Mouse (Mus musculus) heart, embryonic 14.5 days (tissue): ENCODE measurements at regions not wholly inside any gene's neighbourhood (a gene's known extent, or its start where the extent isn't known, plus 50 kb on each side); places are given as distances from the start of the nearest gene placed in this dataset.

ENCODE experiments used
- ATAC-seq: fragments of 200-750 bp; cut with Nextera tagmentation; 2 replicates; pipeline ENCODE4 v1.8.0; 2017; ENCODE audit warnings: low read depth, moderate TSS enrichment; ENCODE audit not compliant: insufficient number of reproducible peaks, insufficient read depth, low FRiP score
- H3K27ac ChIP-seq, 2 experiments: fragments of 200-500 bp in 1 of 2; fragments of 300-500 bp in 1 of 2; sonication (generic) in 1 of 2; replicated peaks in 1 of 2; 2 replicates each; pipeline ENCODE4 v1.5.1; 2012 to 2014; ENCODE audit warnings: low read depth in 2 of 2, low read length in 2 of 2, control low read depth in 1 of 2, mild to moderate bottlenecking in 1 of 2, mixed read lengths in 1 of 2; ENCODE audit not compliant: control insufficient read depth in 1 of 2, insufficient read depth in 1 of 2
- H3K27me3 ChIP-seq: fragments of 300-500 bp; sonication (generic); 2 replicates; pipeline ENCODE4 v1.6.1; 2014; ENCODE audit warnings: mild to moderate bottlenecking, low read length, control low read depth; ENCODE audit not compliant: control insufficient read depth, insufficient read depth
- H3K36me3 ChIP-seq: fragments of 300-500 bp; sonication (generic); 2 replicates; pipeline ENCODE4 v1.6.1; 2014; ENCODE audit warnings: mild to moderate bottlenecking, control low read depth, low read length, mixed read lengths; ENCODE audit not compliant: control insufficient read depth, insufficient read depth
- H3K4me1 ChIP-seq, 2 experiments: fragments of 200-500 bp in 1 of 2; fragments of 300-500 bp in 1 of 2; sonication (generic) in 1 of 2; 2 replicates each; pipeline ENCODE4 v1.6.1; 2012 to 2014; ENCODE audit warnings: low read length in 2 of 2, control low read depth in 1 of 2, mixed read lengths in 1 of 2; ENCODE audit not compliant: control insufficient read depth in 2 of 2, insufficient read depth in 2 of 2
- H3K4me2 ChIP-seq: fragments of 300-500 bp; sonication (generic); 2 replicates; pipeline ENCODE4 v1.6.1; 2014; ENCODE audit warnings: mild to moderate bottlenecking, low read length
- H3K4me3 ChIP-seq, 2 experiments: fragments of 200-500 bp in 1 of 2; fragments of 300-500 bp in 1 of 2; sonication (generic) in 1 of 2; 2 replicates each; pipeline ENCODE4 v1.5.1; 2012 to 2014; ENCODE audit warnings: low read length in 2 of 2, mild to moderate bottlenecking in 2 of 2, control low read depth in 1 of 2, low read depth in 1 of 2, moderate library complexity in 1 of 2; ENCODE audit not compliant: control insufficient read depth in 1 of 2, insufficient read depth in 1 of 2
- H3K9ac ChIP-seq: fragments of 300-500 bp; sonication (generic); 2 replicates; pipeline ENCODE4 v1.6.1; 2014; ENCODE audit warnings: mild to moderate bottlenecking, low read length
- H3K9me3 ChIP-seq: fragments of 300-500 bp; sonication (generic); 2 replicates; pipeline ENCODE4 v1.6.1; 2016; ENCODE audit warnings: low read length, control low read depth; ENCODE audit not compliant: control insufficient read depth
- WGBS: fragments of 180-500 bp; shearing (Covaris S2); extraction: QIAGEN DNeasy Blood & Tissue Kit; methylation state at CpG from one replicate; pipeline ENCODE4 v1.1.7; 2014; 5-methylcytosine and 5-hydroxymethylcytosine counted together

DNA sequence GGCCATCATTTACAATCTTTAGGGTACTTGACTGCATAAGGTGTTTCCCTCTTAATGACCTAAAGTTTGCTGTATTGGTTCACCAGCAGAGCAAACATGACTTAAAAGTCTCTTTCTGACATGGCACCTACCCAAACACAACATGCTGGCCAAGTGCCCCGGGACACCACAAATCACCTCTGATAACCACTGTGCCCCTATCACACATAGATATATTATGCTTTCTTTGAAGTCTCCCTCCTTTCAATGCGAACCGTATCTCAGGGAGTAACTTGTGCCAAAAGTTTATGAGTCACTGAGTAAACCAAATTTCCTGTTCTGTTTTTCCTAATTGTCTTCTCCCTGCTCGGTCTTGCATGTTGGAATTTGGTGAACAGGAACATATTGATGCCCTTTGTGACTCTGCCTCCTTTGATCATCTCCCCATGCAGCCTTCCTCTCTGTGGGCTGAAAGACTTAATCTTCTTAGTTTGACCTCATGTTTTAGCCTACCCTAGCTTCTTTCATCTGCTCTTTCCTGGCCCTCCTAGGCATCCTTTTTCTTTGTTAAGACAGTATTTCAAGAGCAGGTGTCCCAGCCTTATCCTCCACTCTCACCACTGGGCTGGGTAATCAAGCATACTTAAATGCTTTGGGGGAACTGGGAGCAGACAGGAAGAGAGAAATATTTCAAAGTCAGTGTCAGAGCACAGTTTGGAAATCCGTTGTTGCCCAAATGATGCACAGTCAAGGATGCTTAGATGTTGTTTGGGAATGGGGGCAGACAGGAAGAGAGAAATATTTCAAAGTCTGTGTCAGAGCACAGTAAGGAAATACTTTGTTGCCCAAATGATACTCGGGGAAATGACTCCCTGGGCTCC, 126.5 kb downstream of the Nedd1 start:
- no peak for ATAC-seq
- Histone ChIP-seq H3K4me2 (no peak overlapping the region), H3K4me1 (peaks cover 0 to 2% of the 10 kb centered on the region in 2 experiments; a peak in 1 of 4 replicates), H3K9ac (no peak overlapping the region), H3K27me3 (no peaks in the 10 kb centered on the region; the same call in 1 of the 2 replicates), H3K4me3 (no peak overlapping the region), H3K36me3 (no peaks in the 10 kb centered on the region), H3K27ac (no peak overlapping the region), H3K9me3 (no peaks in the 10 kb centered on the region)
- 29% methylated on average over 6 of the region's 6 CpGs for WGBS

DNA sequence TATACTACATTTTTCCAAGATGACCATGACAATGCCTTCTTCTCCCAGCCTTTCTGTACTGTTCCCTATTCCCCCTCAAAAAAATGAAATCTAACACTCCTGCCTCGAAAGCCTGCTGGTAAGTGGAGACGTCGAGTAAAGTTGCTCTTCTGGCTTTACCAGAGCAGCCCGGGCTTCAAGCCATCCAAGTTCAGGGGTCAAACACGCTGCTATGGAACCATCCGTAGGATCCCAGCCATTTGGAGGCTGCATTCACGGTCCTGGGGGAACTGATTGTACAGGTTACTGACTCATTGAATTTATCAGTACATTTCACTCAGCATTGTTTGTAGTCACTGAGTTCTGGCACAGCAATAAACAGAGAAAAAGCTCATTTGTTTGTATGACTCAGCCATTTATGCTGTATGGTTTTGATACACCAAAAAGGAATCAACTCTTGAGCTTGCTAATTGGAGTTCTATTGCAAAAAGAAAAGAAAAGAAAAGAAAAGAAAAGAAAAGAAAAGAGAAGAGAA, 128.2 kb downstream of the Nedd1 start:
- H3K4me1 ChIP-seq = peaks cover 0 to 2% of the 10 kb centered on the region in 2 experiments; a peak in 1 of 4 replicates
- H3K9ac ChIP-seq = no peak overlapping the region
- no peak overlapping the region for H3K27ac ChIP-seq
- 75% methylated on average over 7 of the region's 7 CpGs for WGBS
- H3K9me3 ChIP-seq = no peaks in the 10 kb centered on the region
- H3K27me3 ChIP-seq = peaks cover 3% of the 10 kb centered on the region; the same call in 1 of the 2 replicates
- H3K4me2 ChIP-seq = no peak overlapping the region
- no peak overlapping the region for H3K4me3 ChIP-seq
- H3K36me3 ChIP-seq = no peaks in the 10 kb centered on the region
- no peak for ATAC-seq

DNA sequence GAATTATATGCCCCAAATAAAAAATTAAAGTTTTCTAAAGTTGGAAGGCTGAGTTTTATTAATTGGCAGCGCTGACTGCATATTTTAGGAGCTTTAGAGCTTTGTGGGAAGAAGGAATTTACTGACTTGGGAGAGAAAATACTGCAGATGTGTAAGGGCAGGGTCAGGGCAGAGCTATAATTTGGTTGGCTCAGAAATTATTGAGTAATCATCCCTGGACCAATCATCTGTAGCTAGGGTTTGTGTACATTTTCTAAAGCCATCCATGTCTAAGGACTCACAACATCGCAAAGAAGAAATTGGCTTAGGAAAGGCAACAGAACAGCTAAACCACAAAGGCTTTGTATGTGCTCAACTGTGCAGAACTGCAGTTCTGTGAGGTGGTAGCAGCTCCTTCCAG, 143.3 kb downstream of the Nedd1 start:
- WGBS = 85% methylated on average over 2 of the region's 2 CpGs
- H3K4me1 ChIP-seq = no peaks in the 10 kb centered on the region
- H3K9me3 ChIP-seq = no peaks in the 10 kb centered on the region
- H3K27me3 ChIP-seq = no peaks in the 10 kb centered on the region
- H3K4me2 ChIP-seq = no peak overlapping the region
- no peaks in the 10 kb centered on the region for H3K36me3 ChIP-seq
- no peak overlapping the region for H3K27ac ChIP-seq
- no peak overlapping the region for H3K4me3 ChIP-seq
- H3K9ac ChIP-seq = no peak overlapping the region
- no peak for ATAC-seq

DNA sequence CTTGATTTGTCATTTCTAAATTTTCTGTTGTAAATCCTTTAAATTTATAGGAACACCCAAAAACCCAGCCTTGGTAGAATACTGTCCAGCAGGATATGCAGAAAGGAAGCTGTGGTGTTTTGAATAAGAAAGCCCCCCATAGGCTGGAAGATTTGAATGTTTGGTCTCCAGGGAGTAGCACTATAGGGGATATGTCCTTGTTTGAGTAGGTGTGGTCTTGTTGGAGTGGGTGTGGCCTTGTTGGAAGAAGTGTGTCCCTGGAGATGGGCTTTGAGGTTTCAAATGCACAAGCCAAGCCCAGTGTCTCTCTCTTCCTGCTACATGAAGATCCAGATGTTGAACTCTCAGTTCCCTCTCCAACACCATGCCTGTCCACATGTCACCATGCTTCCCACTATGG, 151.7 kb downstream of the Nedd1 start:
- H3K4me2 ChIP-seq = no peak overlapping the region
- ATAC-seq = no peak
- no peak overlapping the region for H3K27ac ChIP-seq
- no peak overlapping the region for H3K9ac ChIP-seq
- H3K9me3 ChIP-seq = no peaks in the 10 kb centered on the region; the same call in 1 of the 2 replicates
- H3K36me3 ChIP-seq = no peaks in the 10 kb centered on the region
- no peaks in the 10 kb centered on the region for H3K4me1 ChIP-seq
- no peak overlapping the region for H3K4me3 ChIP-seq
- no peaks in the 10 kb centered on the region for H3K27me3 ChIP-seq

- Histone ChIP-seq H3K27me3 (no peaks in the 10 kb centered on the region), H3K4me3 (no peak overlapping the region), H3K9me3 (no peaks in the 10 kb centered on the region), H3K4me1 (no peaks in the 10 kb centered on the region), H3K9ac (no peak overlapping the region), H3K4me2 (no peak overlapping the region), H3K27ac (no peak overlapping the region), H3K36me3 (no peaks in the 10 kb centered on the region)
- WGBS = 69% methylated on average over 4 of the region's 4 CpGs
- no peak for ATAC-seq
Observed at GRCm38 (mm10) chr10:92557463-92557862, 164.8 kb downstream of the Nedd1 start.

DNA sequence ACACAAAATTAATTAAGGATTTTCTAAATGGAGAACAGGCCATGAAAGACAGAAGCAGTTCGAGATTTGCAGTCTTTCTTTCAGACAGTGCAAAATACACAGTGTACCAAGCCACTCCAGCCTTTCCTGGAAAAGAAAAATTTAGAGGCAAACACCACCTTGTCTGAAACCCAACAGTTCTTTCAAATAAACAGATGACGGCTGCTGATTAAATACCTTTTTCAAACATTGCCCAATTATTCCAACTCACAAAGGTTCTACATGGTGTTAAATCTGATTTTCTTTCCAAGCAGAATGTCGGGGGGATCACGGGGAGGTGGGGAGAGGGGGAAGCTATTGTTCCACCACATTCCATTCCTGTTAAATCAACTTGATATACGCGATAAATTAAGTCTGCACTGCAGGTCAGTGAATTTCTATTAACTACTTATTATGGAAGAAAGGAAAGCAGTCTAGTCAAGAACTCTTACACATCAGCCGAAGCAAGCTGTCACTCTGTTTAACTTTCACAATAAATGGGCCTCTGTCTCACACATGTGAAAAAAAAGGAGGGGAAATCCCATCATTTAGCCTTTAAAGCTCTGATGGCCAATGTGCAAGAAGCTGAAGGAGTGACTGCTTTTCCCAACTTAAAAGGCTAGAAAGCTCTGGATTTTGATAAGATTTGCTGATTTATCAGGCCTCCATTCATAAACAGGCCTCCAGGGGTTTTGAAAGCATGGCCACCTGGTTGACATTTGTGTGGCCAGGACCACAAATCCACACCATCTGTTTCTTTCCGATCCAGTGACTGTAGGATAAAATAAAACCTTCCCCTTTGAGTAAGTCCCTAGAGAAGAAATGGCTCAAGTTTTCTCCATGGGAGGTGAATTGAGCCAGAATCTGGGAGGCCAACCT, 165.4 kb downstream of the Nedd1 start:
- Histone ChIP-seq H3K9me3 (no peaks in the 10 kb centered on the region), H3K27ac (no peak overlapping the region), H3K4me2 (no peak overlapping the region), H3K4me1 (no peaks in the 10 kb centered on the region), H3K27me3 (no peaks in the 10 kb centered on the region), H3K36me3 (no peaks in the 10 kb centered on the region), H3K9ac (no peak overlapping the region), H3K4me3 (no peak overlapping the region)
- 38% methylated on average over 8 of the region's 8 CpGs for WGBS
- ATAC-seq = no peak

GRCm38 (mm10) chr10:92555727-92556525, 166.3 kb downstream of the Nedd1 start:
- 64% methylated on average over 13 of the region's 13 CpGs for WGBS
- H3K9me3 ChIP-seq = no peaks in the 10 kb centered on the region
- no peak overlapping the region for H3K27ac ChIP-seq
- H3K4me2 ChIP-seq = no peak overlapping the region
- no peaks in the 10 kb centered on the region for H3K4me1 ChIP-seq
- H3K9ac ChIP-seq = no peak overlapping the region
- no peak for ATAC-seq
- H3K4me3 ChIP-seq = no peak overlapping the region
- no peaks in the 10 kb centered on the region for H3K27me3 ChIP-seq
- H3K36me3 ChIP-seq = no peaks in the 10 kb centered on the region
